Mouse (Mus musculus) small intestine, adult 2 months (tissue): ENCODE measurements around the gene Necab3.

ENCODE experiments used
- CTCF ChIP-seq: fragments of 200-500 bp; IDR thresholded peaks from 2 replicates; pipeline ENCODE4 v1.5.1; 2012; ENCODE audit warnings: low read depth, mild to moderate bottlenecking, control low read depth, inconsistent platforms, low read length, moderate library complexity, mixed read lengths; ENCODE audit not compliant: insufficient replicate concordance, insufficient read length; ENCODE audit errors: extremely low read depth
- POLR2A ChIP-seq: fragments of 200-500 bp; IDR thresholded peaks from 2 replicates; pipeline ENCODE4 v1.6.1; 2012; ENCODE audit warnings: low read depth, mild to moderate bottlenecking, control low read depth, inconsistent platforms, low read length, moderate library complexity

- no peak for TF ChIP-seq CTCF
- no peak for TF ChIP-seq POLR2A
Observed at GRCm38 (mm10) chr2:154606965-154607364, 48.3 kb upstream of the Necab3 start.
